Mouse (Mus musculus) megakaryocyte, embryonic 14.5 days (primary cell): Measurements from ENCODE around the gene Tbxa2r.

Source experiments
- FLI1 ChIP-seq: IDR thresholded peaks from 2 replicates; pipeline ENCODE4 v1.6.1; 2012; ENCODE audit warnings: low read length, inconsistent platforms, mixed read lengths
- GATA1 ChIP-seq: IDR thresholded peaks from 3 replicates; pipeline ENCODE4 v1.6.1; 2012; ENCODE audit warnings: mixed read lengths, low read length, inconsistent platforms, borderline replicate concordance

DNA sequence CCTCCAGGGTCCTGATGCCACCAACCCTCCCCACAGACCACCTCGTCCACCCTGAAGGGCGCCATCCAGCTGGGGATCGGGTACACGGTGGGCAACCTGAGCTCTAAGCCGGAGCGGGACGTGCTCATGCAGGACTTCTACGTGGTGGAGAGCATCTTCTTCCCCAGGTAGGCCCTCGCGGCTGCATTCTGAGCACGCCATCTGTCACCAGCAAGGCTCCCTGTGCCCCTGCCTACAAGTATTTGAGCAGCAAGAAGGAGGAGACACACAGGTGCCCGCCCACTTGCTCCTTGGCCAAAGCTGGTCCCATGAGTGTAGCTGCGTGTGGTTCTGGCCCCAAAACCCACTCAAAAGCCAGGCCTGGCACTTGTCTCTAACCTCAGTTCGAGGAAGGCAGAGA, 22.9 kb upstream of the Tbxa2r start:
- TF ChIP-seq GATA1 (no peak), FLI1 (no peak)
